8 mouse cellular contexts compared by ENCODE assay signal in genomic region chr4:109407176-109407520, GRCm38 (mm10). TPM values are rescaled to one million over a fixed set of nuclear protein-coding genes. Genes with fewer than 3 reads are reported as not detected.
A peak's percentile ranks its signal among the peaks of the same experiment; 100 is the strongest.
DNase-seq lines count a peak whose midpoint lies in the region; ATAC-seq and TF ChIP-seq lines count a peak whose summit lies in the region.

No protein-coding gene starts in this region.

- H3K9me3 ChIP-seq in lung, embryonic 15.5 days = no peaks in the 10 kb centered on the region
- no peaks in the 10 kb centered on the region for H3K9me3 ChIP-seq in intestine, embryonic 16.5 days (ENCODE audit: control insufficient read depth, low read length)
- H3K9me3 ChIP-seq in neural tube, embryonic 14.5 days (ENCODE audit: control insufficient read depth, low read length) = no peaks in the 10 kb centered on the region

- peaks cover 25% of the 10 kb centered on the region for H3K4me1 ChIP-seq in lung, embryonic 15.5 days
- peaks cover 5% of the 10 kb centered on the region; the same call in 1 of the 2 replicates for H3K4me1 ChIP-seq in embryonic fibroblast, embryonic 13.5 days (ENCODE audit: control insufficient read depth, insufficient read depth, low read length)
- H3K4me1 ChIP-seq in intestine, embryonic 16.5 days (ENCODE audit: control insufficient read depth, insufficient read depth, low read length) = peaks cover 27% of the 10 kb centered on the region
- H3K4me1 ChIP-seq in neural tube, embryonic 14.5 days (ENCODE audit: control insufficient read depth, insufficient read depth, low read length) = peaks cover 9% of the 10 kb centered on the region

- ATAC-seq in lung, embryonic 15.5 days (ENCODE audit: borderline replicate concordance, extremely low read depth, low FRiP score, low TSS enrichment) = no peak; the same call in 1 of the 2 replicates
- peak; percentile 10 for ATAC-seq in intestine, embryonic 16.5 days
- peak; percentile 51 for ATAC-seq in neural tube, embryonic 14.5 days (ENCODE audit: low read depth)

- no peak for TF ChIP-seq CTCF in embryonic fibroblast, embryonic 13.5 days (IDR thresholded peaks at IDR 0.05; ENCODE audit: borderline replicate concordance, insufficient read depth, low read length)

- peak overlapping the region; percentile 57 for H3K27ac ChIP-seq in lung, embryonic 15.5 days
- H3K27ac ChIP-seq in embryonic fibroblast, embryonic 13.5 days (ENCODE audit: insufficient read depth, low read length) = no peak overlapping the region
- H3K27ac ChIP-seq in intestine, embryonic 16.5 days (ENCODE audit: low read length) = peak overlapping the region; percentile 87
- H3K27ac ChIP-seq in neural tube, embryonic 14.5 days (ENCODE audit: low read depth, low read length) = no peak overlapping the region

- H3K36me3 ChIP-seq in lung, embryonic 15.5 days = no peaks in the 10 kb centered on the region
- H3K36me3 ChIP-seq in intestine, embryonic 16.5 days (ENCODE audit: control insufficient read depth, insufficient read depth, low read length) = no peaks in the 10 kb centered on the region
- H3K36me3 ChIP-seq in neural tube, embryonic 14.5 days (ENCODE audit: control insufficient read depth, insufficient read depth, low read length) = no peaks in the 10 kb centered on the region

- DNase-seq in lung, postnatal 36 days = no peak
- no peak for DNase-seq in thymus, postnatal 14 days
- DNase-seq in right cerebral cortex, postnatal 36 days (ENCODE audit: low spot score in 2 of 2) = no peak
- no peak for DNase-seq in lung, postnatal 14 days

- H3K4me2 ChIP-seq in lung, embryonic 15.5 days = peak overlapping the region; percentile 99
- H3K4me2 ChIP-seq in intestine, embryonic 16.5 days (ENCODE audit: low read depth, low read length) = peak overlapping the region; percentile 98
- H3K4me2 ChIP-seq in neural tube, embryonic 14.5 days (ENCODE audit: low read depth, low read length) = peak overlapping the region; percentile 98

- no peak for TF ChIP-seq POLR2A in embryonic fibroblast, embryonic 13.5 days (IDR thresholded peaks at IDR 0.05; ENCODE audit: low read depth, low read length)

- no peaks in the 10 kb centered on the region for H3K27me3 ChIP-seq in lung, embryonic 15.5 days
- H3K27me3 ChIP-seq in intestine, embryonic 16.5 days (replicated peaks; ENCODE audit: control insufficient read depth, insufficient read depth, low read length) = no peaks in the 10 kb centered on the region
- no peaks in the 10 kb centered on the region for H3K27me3 ChIP-seq in neural tube, embryonic 14.5 days (ENCODE audit: control insufficient read depth, insufficient read depth, low read length)

- H3K9ac ChIP-seq in lung, embryonic 15.5 days = peak overlapping the region; percentile 53
- H3K9ac ChIP-seq in intestine, embryonic 16.5 days (ENCODE audit: low read depth, low read length) = peak overlapping the region; percentile 76
- peak overlapping the region; percentile 78 for H3K9ac ChIP-seq in neural tube, embryonic 14.5 days (replicated peaks; ENCODE audit: low read depth, low read length)

- peak overlapping the region; percentile 65 for H3K4me3 ChIP-seq in lung, embryonic 15.5 days
- peak overlapping the region; percentile 24 for H3K4me3 ChIP-seq in embryonic fibroblast, embryonic 13.5 days (ENCODE audit: insufficient read depth, low read length)
- H3K4me3 ChIP-seq in intestine, embryonic 16.5 days (ENCODE audit: low read length) = peak overlapping the region; percentile 66
- H3K4me3 ChIP-seq in neural tube, embryonic 14.5 days (ENCODE audit: low read depth, low read length) = peak overlapping the region; percentile 56

- 2% methylated on average over 22 of the region's 24 CpGs for WGBS in lung, embryonic 15.5 days
- 2% methylated on average over 24 of the region's 24 CpGs for WGBS in intestine, embryonic 16.5 days
- 4% methylated on average over 11 of the region's 24 CpGs for WGBS in neural tube, embryonic 14.5 days

RNA-seq across cellular contexts. Expression of gene Ttc39a, which starts 0.7 kb away (rescaled TPM):
- polyA plus RNA-seq in lung, embryonic 15.5 days (2015; fragmentation: Nextera tagmentation; extraction: Ambion mirVana) = 6.3 and 6.5 TPM in 2 replicates
- 0.83 and 2.7 TPM in 2 replicates for polyA plus RNA-seq in embryonic fibroblast, embryonic 13.5 days (2011; ENCODE audit: insufficient read length, low read depth, missing spikeins)
- 18.7 and 19.8 TPM in 2 replicates for polyA plus RNA-seq in intestine, embryonic 16.5 days (2015; fragmentation: Nextera tagmentation; extraction: Ambion mirVana)
- 3.2 and 4.9 TPM in 2 replicates for polyA plus RNA-seq in neural tube, embryonic 14.5 days (2014; fragmentation: Nextera tagmentation; extraction: Ambion mirVana)

Comparison
In these comparisons a context has a peak if more than half of its experiments do, and no peak if none do; other contexts are left out.
1. H3K27ac ChIP-seq: peak in lung, embryonic 15.5 days (single experiment) and intestine, embryonic 16.5 days (single experiment); none in embryonic fibroblast, embryonic 13.5 days (single experiment) and neural tube, embryonic 14.5 days (single experiment).
2. Peak in every context shown above with its lines, with median percentiles within 50 percentile points of each other: H3K4me2 ChIP-seq, H3K4me3 ChIP-seq and H3K9ac ChIP-seq.